Mouse (Mus musculus) telencephalon, adult 2 months (tissue): ENCODE measurements around the gene Cyp2g1.
"Not testable (repeated sequence)": the region's sequence is repeated elsewhere in the genome, so short reads cannot be mapped to it uniquely, and the experiment has no call there.

Source experiments
- DNase-seq: peaks from one replicate; pipeline ENCODE4 v3.0.0-alpha.2; 2011; ENCODE audit warnings: low read depth, low spot score

Cyp2g1 gene

GRCm38 (mm10) chr7:26808592-26808991 is at the start of gene Cyp2g1:
Gene Cyp2g1, plus strand, starts transcription at chr7:26808892.
- no peak for DNase-seq

- DNase-seq = no peak
Measured at GRCm38 (mm10) chr7:26767084-26767483, 41.6 kb upstream of the Cyp2g1 start.

- no peak for DNase-seq
Measured at GRCm38 (mm10) chr7:26769881-26770470, 38.7 kb upstream of the Cyp2g1 start.

GRCm38 (mm10) chr7:26772866-26773586 is 35.7 kb upstream of the Cyp2g1 start:
- no peak for DNase-seq

- DNase-seq = no peak
Measured at GRCm38 (mm10) chr7:26775866-26776265, 32.8 kb upstream of the Cyp2g1 start.

GRCm38 (mm10) chr7:26777806-26778205 is 30.9 kb upstream of the Cyp2g1 start:
- DNase-seq = no peak

GRCm38 (mm10) chr7:26778474-26778873 is 30.2 kb upstream of the Cyp2g1 start:
- no peak for DNase-seq

- no peak for DNase-seq
Measured at GRCm38 (mm10) chr7:26779799-26780416, 28.8 kb upstream of the Cyp2g1 start.

GRCm38 (mm10) chr7:26780510-26780909 is 28.2 kb upstream of the Cyp2g1 start:
- no peak for DNase-seq

GRCm38 (mm10) chr7:26780998-26781766 is 27.5 kb upstream of the Cyp2g1 start:
- no peak for DNase-seq

- DNase-seq = no peak
Measured at GRCm38 (mm10) chr7:26781767-26782131, 26.9 kb upstream of the Cyp2g1 start.

GRCm38 (mm10) chr7:26783163-26783562 is 25.5 kb upstream of the Cyp2g1 start:
- no peak for DNase-seq

- not testable (repeated sequence) for DNase-seq
Measured at GRCm38 (mm10) chr7:26786013-26786412, 22.7 kb upstream of the Cyp2g1 start.

- no peak for DNase-seq
Measured at GRCm38 (mm10) chr7:26789984-26790383, 18.7 kb upstream of the Cyp2g1 start.

GRCm38 (mm10) chr7:26800104-26800503 is 8.6 kb upstream of the Cyp2g1 start:
- DNase-seq = no peak

- DNase-seq = no peak
Measured at GRCm38 (mm10) chr7:26800996-26801395, 7.7 kb upstream of the Cyp2g1 start.

GRCm38 (mm10) chr7:26831556-26832292 is 23.0 kb downstream of the Cyp2g1 start:
- not testable (repeated sequence) for DNase-seq

GRCm38 (mm10) chr7:26832668-26833067 is 24.0 kb downstream of the Cyp2g1 start:
- DNase-seq = not testable (repeated sequence)

GRCm38 (mm10) chr7:26835059-26835458 is 26.4 kb downstream of the Cyp2g1 start, which contains the start of gene Cyp2a5:
Gene Cyp2a5, plus strand, starts transcription at chr7:26835305.
- DNase-seq = not testable (repeated sequence)

- not testable (repeated sequence) for DNase-seq
Measured at GRCm38 (mm10) chr7:26843400-26843799, 34.7 kb downstream of the Cyp2g1 start.

GRCm38 (mm10) chr7:26850063-26850462 is 41.4 kb downstream of the Cyp2g1 start:
- DNase-seq = not testable (repeated sequence)
